Mouse (Mus musculus): ENCODE results near the gene Ugt1a6b.
"Not testable (repeated sequence)": the region's sequence is repeated elsewhere in the genome, so short reads cannot be mapped to it uniquely, and the experiment has no call there.

Ugt1a6b gene

DNA sequence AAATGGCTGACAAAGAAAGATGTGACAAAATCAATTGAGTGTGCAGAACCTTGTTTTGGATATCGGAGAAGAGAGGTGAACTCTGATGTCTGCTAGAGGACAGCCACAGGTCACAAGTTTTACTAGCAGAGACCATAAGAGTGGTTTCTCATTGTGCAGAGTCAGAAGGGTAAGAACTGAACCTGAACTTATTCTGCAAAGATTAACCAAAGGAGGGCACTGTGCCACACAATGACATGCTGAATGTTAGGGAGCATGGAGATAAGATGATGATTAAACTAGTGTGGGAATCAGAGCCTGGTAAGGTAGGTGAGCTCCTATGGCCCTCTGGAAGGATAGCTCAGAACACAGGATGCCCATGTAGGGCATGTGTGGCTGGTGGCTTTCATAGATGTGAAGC lies 92.6 kb downstream of the Ugt1a6b start:
- no peak for DNase-seq (ENCODE audit: low spot score in 2 of 2)

DNA sequence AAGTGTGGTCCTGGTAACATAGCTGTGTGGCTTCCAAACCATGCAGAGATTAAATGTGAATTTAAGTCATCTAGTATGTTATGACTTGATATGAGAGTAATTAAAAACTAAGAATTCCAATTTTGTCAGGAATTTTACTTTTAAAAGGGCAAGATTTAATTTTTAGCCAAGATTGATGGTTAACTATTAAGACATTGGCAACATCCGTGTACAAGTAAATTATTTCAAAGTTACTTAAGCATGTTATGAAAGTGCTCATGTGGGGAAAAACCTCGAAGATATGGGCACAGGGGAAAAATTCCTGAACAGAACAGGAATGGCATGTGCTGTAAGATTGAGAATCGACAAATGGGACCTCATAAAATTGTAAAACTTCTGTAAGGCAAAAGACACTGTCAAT lies 94.4 kb downstream of the Ugt1a6b start:
- DNase-seq (ENCODE audit: low spot score in 2 of 2), result no peak

- no peak for DNase-seq (ENCODE audit: low spot score in 2 of 2)
These were observed 96.9 kb downstream of the Ugt1a6b start for GRCm38 (mm10) chr1:88199996-88200395.

GRCm38 (mm10) chr1:88200456-88200855 lies 97.4 kb downstream of the Ugt1a6b start, which contains the start of gene Ugt1a2:
Gene Ugt1a2, plus strand, starts transcription at chr1:88200601.
- DNase-seq (ENCODE audit: low spot score in 2 of 2), result no peak

DNA sequence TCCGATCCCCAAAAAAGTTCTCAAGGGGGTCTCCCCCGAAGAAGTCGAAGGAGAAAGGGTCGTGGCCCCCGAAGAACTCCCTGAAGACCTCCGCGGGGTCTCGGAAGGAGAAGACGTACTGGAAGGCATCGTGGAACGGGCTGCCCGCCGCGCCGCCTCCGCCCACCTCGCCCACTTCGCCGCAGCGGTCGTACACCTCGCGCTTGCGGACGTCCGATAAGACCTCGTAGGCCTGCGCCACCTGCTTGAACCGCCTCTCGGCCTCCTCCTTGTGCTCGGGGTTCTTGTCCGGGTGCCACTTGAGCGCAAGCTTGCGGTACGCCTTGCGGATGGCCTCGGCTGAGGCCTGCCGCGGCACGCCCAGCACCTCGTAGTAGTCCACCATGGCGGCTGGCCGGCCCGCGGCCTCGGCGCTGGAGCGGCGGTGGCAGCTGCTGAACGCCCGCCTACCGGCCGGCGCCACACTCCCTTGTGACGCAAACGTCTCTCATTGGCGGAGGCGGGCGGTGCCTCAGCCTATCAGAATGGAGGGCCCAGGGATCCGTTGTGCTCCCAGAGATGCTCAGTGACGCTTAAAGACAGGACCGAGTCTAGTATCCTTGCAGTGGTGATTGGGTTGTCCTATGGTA lies 102.4 kb downstream of the Ugt1a6b start, which contains the start of gene Dnajb3:
TSS of gene Dnajb3 (minus strand) at position 489 of the 629 bp plus-strand sequence.
- peak; percentile 83 to 85 for DNase-seq (ENCODE audit: low spot score in 2 of 2)

GRCm38 (mm10) chr1:88206843-88207479 lies 103.9 kb downstream of the Ugt1a6b start:
- no peak for DNase-seq (ENCODE audit: low spot score in 2 of 2)

- DNase-seq (ENCODE audit: low spot score in 2 of 2), result no peak
These were observed 108.8 kb downstream of the Ugt1a6b start, which contains the start of gene Ugt1a1 for GRCm38 (mm10) chr1:88211812-88212211. Gene Ugt1a1, plus strand, starts transcription at chr1:88211959.

DNA sequence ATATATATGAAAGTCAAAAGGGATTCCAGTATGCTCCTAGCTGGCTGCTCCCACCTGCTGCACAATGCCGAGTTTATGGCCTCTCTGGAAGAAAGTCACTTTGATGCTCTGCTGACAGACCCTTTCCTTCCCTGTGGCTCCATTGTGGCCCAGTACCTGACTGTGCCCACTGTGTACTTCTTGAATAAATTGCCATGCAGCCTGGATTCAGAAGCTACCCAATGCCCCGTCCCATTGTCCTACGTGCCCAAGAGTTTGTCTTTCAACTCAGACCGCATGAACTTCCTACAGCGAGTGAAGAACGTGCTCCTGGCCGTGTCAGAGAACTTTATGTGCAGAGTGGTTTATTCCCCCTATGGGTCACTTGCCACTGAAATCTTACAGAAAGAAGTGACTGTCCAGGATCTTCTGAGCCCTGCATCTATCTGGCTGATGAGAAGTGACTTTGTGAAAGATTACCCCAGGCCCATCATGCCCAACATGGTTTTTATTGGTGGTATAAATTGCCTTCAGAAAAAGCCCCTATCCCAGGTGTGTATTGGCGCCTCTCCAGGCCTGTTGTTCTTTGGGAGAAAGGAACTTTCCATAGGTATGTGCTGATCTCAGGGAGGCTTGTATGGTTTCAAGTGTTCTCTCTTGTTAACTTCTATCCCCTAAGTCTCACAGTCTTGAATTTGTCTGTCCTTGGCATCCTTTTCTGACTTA lies 109.4 kb downstream of the Ugt1a6b start:
- no peak for DNase-seq (ENCODE audit: low spot score in 2 of 2)

- no peak for DNase-seq (ENCODE audit: low spot score in 2 of 2)
These were observed 110.0 kb downstream of the Ugt1a6b start for GRCm38 (mm10) chr1:88213061-88213460.

- no peak for DNase-seq (ENCODE audit: low spot score in 2 of 2)
These were observed 110.9 kb downstream of the Ugt1a6b start for GRCm38 (mm10) chr1:88213766-88214461.

- DNase-seq (ENCODE audit: low spot score in 2 of 2), result no peak
These were observed 111.5 kb downstream of the Ugt1a6b start for GRCm38 (mm10) chr1:88214462-88214952.

DNA sequence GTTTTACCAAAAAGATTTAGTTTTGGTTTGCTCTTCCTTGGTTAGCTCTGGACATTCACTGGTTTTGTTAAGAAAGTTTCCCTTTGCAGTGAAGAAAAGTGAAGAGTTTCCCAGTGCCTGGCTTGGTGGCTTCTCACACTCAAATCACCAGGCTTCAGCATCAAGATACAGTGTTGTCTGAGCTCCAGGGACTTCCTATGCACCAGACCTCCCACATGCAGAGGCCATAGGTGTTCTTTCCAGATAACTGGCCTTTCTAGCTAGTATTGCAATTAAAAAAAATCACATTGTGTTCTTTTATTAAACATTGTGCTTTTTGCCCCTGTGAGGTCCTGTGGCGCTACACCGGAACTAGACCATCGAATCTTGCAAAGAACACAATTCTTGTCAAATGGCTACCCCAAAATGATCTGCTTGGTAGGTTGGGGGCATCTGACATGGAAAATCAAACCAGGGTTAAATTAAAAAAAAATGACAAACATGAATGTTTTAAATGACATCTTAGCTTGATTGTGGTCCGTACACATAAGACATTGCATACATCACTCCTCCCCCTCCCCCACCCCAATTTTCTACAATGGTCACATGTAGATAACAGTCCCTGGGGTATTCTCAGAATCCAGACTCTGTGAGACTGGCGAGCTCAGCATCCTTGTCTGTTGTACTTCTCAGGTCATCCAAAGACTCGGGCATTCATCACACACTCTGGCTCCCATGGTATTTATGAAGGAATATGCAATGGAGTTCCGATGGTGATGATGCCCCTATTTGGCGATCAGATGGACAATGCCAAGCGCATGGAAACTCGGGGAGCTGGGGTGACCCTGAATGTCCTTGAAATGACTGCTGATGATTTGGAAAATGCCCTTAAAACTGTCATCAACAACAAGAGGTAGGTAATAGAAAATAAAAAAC lies 112.7 kb downstream of the Ugt1a6b start:
- no peak for DNase-seq (ENCODE audit: low spot score in 2 of 2)

DNA sequence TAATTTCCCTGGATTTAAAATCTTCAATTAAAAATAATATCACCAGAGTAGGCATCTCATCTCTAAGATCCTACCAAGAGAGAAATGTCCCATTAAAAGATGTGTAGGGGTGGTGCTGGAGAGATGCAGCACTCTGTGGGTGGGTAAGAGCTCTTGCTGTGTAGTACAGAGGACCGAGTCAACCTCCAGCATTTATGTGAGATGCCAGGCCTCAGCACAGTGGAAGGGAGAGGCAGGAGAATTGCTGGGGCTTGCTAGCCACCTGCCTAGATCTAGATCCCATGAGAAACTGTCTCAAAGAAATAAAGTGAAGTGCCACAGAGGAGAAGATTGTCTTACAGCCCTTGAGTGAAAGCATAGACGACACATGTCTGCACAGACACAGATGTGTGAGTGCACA lies 113.5 kb downstream of the Ugt1a6b start:
- no peak for DNase-seq (ENCODE audit: low spot score in 2 of 2)

DNA sequence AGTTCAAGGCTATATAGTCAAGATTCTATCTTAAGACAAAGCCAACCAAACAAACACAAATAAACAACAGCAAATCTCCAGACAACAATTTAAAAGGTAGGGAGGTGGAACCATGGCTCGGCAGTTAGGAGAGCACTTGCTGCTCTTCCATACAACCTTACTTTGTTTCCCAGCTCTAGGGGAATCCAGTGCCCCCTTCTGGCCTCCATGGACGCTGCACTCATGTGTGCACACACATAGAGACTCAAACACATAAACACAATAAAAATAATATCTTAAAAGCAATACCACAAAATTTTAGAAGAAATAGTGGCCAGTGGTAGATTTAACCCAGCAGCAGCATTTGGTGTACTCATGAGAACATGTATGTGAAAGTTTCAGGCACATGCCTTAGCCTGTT lies 114.1 kb downstream of the Ugt1a6b start:
- DNase-seq (ENCODE audit: low spot score in 2 of 2), result no peak

DNA sequence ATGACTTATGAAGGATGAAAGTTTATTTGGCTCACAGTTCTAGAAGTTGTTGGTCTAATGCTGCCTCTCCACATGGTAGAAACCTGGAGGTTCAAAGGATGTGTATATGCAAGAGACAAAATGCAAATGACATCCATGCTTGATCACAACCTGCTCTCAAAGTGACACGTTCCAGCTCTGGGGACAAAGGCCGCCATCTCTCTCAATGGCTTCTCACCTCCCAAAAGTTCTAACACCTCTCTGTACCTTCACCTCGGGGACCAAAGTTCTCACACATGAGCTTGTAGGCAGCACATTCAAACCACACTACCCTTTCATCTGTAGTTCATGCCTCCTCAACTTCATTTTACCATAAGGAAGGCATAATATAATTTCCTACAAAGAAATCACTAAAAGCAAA lies 114.5 kb downstream of the Ugt1a6b start:
- no peak for DNase-seq (ENCODE audit: low spot score in 2 of 2)

GRCm38 (mm10) chr1:88218051-88218450 lies 115.0 kb downstream of the Ugt1a6b start:
- DNase-seq (ENCODE audit: low spot score in 2 of 2), result no peak

DNA sequence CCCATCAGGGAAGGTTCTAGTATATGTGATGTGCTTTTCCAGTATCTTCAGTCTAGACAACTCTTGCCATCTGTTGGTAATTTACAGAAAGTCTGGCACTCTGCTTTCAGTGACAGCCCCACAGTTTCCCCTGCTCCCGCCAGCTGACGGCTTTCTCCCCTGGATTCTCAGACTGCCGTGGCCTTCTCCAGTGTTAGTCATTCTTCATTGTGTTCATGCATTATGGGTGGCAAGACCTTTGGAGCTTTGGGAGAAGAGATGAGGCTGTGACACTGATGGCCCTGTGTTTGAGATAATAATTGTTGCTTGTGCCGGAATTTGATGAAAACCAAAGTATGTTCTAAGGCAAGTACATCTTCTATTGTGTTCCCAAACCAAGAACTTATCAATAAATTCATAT lies 115.5 kb downstream of the Ugt1a6b start:
- no peak for DNase-seq (ENCODE audit: low spot score in 2 of 2)

GRCm38 (mm10) chr1:88219054-88219453 lies 116.0 kb downstream of the Ugt1a6b start:
- DNase-seq (ENCODE audit: low spot score in 2 of 2), result no peak

- DNase-seq (ENCODE audit: low spot score in 2 of 2), result no peak
These were observed 117.3 kb downstream of the Ugt1a6b start for GRCm38 (mm10) chr1:88220336-88220735.

DNA sequence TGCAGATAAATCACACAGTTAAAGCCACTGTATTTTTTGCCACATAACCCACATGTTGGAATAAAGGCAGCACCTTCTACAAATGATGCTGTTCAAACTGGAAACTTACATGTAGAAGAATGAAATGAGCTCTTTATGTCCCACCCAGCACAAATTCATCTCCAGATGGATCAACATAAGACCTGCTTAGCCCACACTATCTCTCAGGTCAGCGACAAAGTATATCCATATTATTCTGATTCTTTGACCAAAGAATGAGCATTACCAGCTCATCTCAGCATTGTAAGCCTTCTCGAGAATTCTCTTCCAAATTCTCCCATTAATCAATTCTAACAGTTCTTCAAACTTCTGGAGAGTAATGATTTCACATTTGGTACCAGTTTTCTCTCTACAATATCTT lies 119.2 kb downstream of the Ugt1a6b start:
- DNase-seq (ENCODE audit: low spot score in 2 of 2), result no peak

DNA sequence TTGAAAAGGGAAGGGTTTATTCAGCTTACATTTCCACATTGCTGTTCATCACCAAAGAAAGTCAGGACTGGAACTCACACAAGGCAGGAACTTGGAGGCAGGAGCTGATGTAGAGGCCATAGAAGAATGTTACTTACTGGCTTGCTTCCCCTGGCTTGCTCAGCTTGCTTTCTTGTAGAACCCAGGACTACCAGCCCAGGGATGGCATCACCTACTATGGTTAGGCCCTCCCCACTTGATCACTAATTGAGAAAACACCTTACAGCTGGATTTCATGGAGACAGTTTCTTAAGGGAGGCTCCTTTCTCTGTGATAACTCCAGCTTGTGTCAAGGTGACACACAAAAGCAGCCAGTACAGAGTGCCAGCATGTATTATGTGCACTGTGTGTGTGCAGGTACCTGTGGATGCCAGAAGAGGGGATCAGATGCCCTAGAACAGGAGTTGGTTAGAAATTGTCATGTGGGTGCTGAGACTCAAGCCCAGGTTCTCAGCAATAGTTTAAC lies 120.0 kb downstream of the Ugt1a6b start:
- not testable (repeated sequence) for DNase-seq (ENCODE audit: low spot score in 2 of 2)

Measured in right cerebral cortex, adult 2 months (tissue).